Mouse (Mus musculus) liver (tissue): Measurements from ENCODE around the gene Mtrr.
"Not testable (repeated sequence)": the region's sequence is repeated elsewhere in the genome, so short reads cannot be mapped to it uniquely, and the experiment has no call there.

Source experiments
- DNase-seq: peaks from one replicate; pipeline ENCODE4 v3.0.0-alpha.2; 2020; ENCODE audit warnings: mixed read lengths

Gene Mtrr

DNA sequence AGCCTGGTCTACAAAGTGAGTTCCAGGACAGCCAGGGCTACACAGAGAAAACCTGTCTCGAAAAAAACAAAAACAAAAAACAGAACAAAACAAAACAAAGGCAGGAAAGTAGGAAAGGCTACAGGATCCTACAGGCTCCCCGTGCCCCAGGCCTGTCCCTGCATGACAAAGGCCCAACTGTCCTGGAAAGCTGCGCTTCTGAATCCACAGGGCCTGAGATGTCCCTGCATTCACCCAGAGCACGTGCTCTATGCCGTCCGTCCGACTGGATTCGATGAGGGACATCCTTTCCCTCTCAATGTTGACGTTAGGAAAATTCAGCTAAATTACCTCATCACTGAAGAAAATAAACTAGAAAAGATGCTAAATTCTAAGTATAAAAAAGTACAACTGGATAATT, 13.8 kb downstream of the Mtrr start:
- DNase-seq, result no peak

DNA sequence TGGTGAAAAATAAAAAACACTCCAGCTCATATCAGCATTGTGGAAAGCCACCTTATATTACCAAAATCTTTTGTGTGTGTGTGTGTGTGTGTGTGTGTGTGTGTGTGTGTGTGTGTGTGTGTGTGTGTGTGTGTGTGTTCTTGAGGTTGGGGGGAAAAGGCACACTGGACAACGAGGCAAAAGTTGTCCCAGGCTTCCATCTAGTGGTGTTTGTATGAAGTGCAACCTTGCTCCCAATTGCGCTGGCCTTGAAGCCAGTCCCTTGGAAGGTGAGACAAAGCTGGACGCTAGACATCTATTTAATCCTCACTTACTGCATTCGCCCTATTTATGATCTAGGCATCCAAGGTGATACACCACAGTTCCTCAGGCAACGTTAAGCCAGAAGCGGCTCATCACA, 28.6 kb downstream of the Mtrr start:
- not testable (repeated sequence) for DNase-seq
